Mouse (Mus musculus): ENCODE measurements around the gene Fxyd7. TPM values are rescaled to one million over a fixed set of nuclear protein-coding genes. Genes with fewer than 3 reads are reported as not detected.
A peak's percentile ranks its signal among the peaks of the same experiment; 100 is the strongest.

The Fxyd7 gene
- polyA plus RNA-seq, 1 experiment: not detected

- Histone ChIP-seq H3K4me3 (peak overlapping the region; percentile 20), H3K79me2 (ENCODE audit: control insufficient read depth, insufficient read depth) (no peaks in the 10 kb centered on the region), H3K4me2 (ENCODE audit: low read depth) (peak overlapping the region; percentile 74), H3K27me3 (ENCODE audit: control insufficient read depth, insufficient read depth, insufficient read length) (no peaks in the 10 kb centered on the region), H3ac (ENCODE audit: control insufficient read depth, insufficient read length) (peak overlapping the region; percentile 14), H3K36me3 (ENCODE audit: control insufficient read depth, insufficient read depth) (no peaks in the 10 kb centered on the region)
- TF ChIP-seq MAX (IDR thresholded peaks at IDR 0.05; ENCODE audit: low read depth) (no peak), POLR2AphosphoS2 (IDR thresholded peaks at IDR 0.05; ENCODE audit: insufficient read length, low read depth) (no peak), TCF3 (IDR thresholded peaks at IDR 0.05; ENCODE audit: insufficient read length, low read depth) (no peak)
These were observed 10.3 kb downstream of the Fxyd7 start for GRCm38 (mm10) chr7:31041023-31041407.

DNA sequence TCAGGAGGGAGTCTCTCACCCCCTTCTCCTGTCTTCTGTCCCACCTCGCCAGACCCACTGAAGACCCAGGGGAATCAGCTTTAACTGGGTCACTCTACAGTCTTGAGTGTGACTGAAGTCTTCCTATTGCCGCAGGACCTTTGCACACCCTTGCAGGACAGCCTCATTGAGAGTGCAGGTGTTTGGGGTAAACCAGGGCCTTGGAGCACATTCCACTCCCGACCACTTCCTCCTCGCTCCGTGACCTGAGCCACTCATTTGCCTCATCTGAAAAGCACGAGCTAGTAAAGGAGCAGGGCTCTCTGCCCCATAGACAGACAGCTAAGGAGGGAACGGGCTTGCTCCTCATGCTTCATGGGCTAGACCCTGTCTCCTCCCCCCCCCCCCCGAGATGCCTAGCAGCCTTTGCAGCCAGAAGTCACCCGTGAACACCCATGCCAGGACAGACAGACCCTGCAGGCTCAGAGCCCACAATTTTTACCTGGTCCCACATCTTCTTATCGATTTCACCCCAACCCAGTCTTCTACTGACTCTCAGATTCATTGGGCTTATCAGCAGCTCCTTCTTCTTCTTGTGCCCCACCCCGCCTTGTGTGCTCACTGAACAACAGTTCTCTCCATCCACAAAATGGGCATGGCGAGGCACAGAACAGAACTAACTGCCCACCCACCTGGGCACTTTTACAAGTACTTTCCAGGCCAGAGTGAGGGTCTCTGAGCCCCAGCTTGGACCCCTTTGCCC lies 10.8 kb downstream of the Fxyd7 start:
- H3K36me3 ChIP-seq (ENCODE audit: control insufficient read depth, insufficient read depth): no peaks in the 10 kb centered on the region
- H3K4me2 ChIP-seq (ENCODE audit: low read depth): no peak overlapping the region
- no peak overlapping the region for H3K4me3 ChIP-seq

DNA sequence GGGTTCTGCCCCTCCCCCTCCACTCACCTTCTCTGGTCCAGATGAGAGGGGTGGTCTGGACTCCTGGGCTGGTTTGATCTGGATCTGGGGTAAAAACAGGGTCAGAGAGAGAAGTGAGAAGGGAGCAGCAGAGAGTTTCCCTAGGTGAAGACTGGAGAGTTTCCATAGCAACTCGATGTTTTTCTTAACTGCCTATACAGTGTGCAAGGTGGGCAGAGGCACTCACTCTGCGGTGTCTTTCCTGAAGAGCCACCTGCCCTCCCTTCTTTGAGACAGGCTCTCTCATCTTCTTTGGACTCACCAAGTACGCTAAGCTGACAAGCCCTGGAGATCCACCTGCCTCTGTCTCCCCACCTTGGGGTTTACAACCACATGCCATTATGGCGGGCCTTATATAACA lies 12.3 kb downstream of the Fxyd7 start:
- no peaks in the 10 kb centered on the region for H3K36me3 ChIP-seq (ENCODE audit: control insufficient read depth, insufficient read depth)
- H3K4me2 ChIP-seq (ENCODE audit: low read depth): no peak overlapping the region
- H3K79me2 ChIP-seq (ENCODE audit: control insufficient read depth, insufficient read depth): no peaks in the 10 kb centered on the region
- no peak overlapping the region for H3ac ChIP-seq (ENCODE audit: control insufficient read depth, insufficient read length)
- H3K4me3 ChIP-seq: no peak overlapping the region
- no peak for TF ChIP-seq MAX (IDR thresholded peaks at IDR 0.05; ENCODE audit: low read depth)
- no peak for TF ChIP-seq REST (IDR thresholded peaks at IDR 0.05; ENCODE audit: insufficient read depth, insufficient read length)
- no peaks in the 10 kb centered on the region for H3K27me3 ChIP-seq (ENCODE audit: control insufficient read depth, insufficient read depth, insufficient read length)

More for the DNA sequence above, 10.8 kb downstream of the Fxyd7 start:
- H3ac ChIP-seq (ENCODE audit: control insufficient read depth, insufficient read length): no peak overlapping the region
- TF ChIP-seq SRF (IDR thresholded peaks at IDR 0.05; ENCODE audit: control insufficient read depth, insufficient read length, low read depth) (no peak), REST (IDR thresholded peaks at IDR 0.05; ENCODE audit: insufficient read depth, insufficient read length) (no peak), MYOG (IDR thresholded peaks at IDR 0.05; ENCODE audit: control insufficient read depth in 1 of 3, insufficient read depth in 1 of 3, insufficient read length in 2 of 3, low read depth in 2 of 3) (no peak), E2F4 (IDR thresholded peaks at IDR 0.05; ENCODE audit: insufficient read depth) (no peak), POLR2AphosphoS2 (IDR thresholded peaks at IDR 0.05; ENCODE audit: insufficient read length, low read depth) (no peak), MAX (IDR thresholded peaks at IDR 0.05; ENCODE audit: low read depth) (no peak), POLR2A (IDR thresholded peaks at IDR 0.05; ENCODE audit: insufficient read length, low read depth) (no peak), USF1 (IDR thresholded peaks at IDR 0.05; ENCODE audit: low read depth) (no peak), TCF12 (IDR thresholded peaks at IDR 0.05; ENCODE audit: insufficient read depth, poor library complexity, severe bottlenecking) (no peak), CEBPB (IDR thresholded peaks at IDR 0.05; ENCODE audit: insufficient read depth, poor library complexity, severe bottlenecking) (no peak)
- H3K27me3 ChIP-seq (ENCODE audit: control insufficient read depth, insufficient read depth, insufficient read length): no peaks in the 10 kb centered on the region
- H3K79me2 ChIP-seq (ENCODE audit: control insufficient read depth, insufficient read depth): no peaks in the 10 kb centered on the region

GRCm38 (mm10) chr7:31037675-31038074 lies 13.6 kb downstream of the Fxyd7 start:
- Histone ChIP-seq H3K4me3 (no peak overlapping the region), H3K4me2 (ENCODE audit: low read depth) (no peak overlapping the region), H3K27me3 (ENCODE audit: control insufficient read depth, insufficient read depth, insufficient read length) (no peaks in the 10 kb centered on the region), H3K79me2 (ENCODE audit: control insufficient read depth, insufficient read depth) (no peaks in the 10 kb centered on the region), H3K36me3 (ENCODE audit: control insufficient read depth, insufficient read depth) (no peaks in the 10 kb centered on the region), H3ac (ENCODE audit: control insufficient read depth, insufficient read length) (no peak overlapping the region)
- TF ChIP-seq SRF (IDR thresholded peaks at IDR 0.05; ENCODE audit: control insufficient read depth, insufficient read length, low read depth) (no peak), USF1 (IDR thresholded peaks at IDR 0.05; ENCODE audit: low read depth) (no peak), CEBPB (IDR thresholded peaks at IDR 0.05; ENCODE audit: insufficient read depth, poor library complexity, severe bottlenecking) (no peak), POLR2AphosphoS2 (IDR thresholded peaks at IDR 0.05; ENCODE audit: insufficient read length, low read depth) (no peak), TCF12 (IDR thresholded peaks at IDR 0.05; ENCODE audit: insufficient read depth, poor library complexity, severe bottlenecking) (no peak), POLR2A (IDR thresholded peaks at IDR 0.05; ENCODE audit: insufficient read length, low read depth) (no peak), E2F4 (IDR thresholded peaks at IDR 0.05; ENCODE audit: insufficient read depth) (no peak), MAX (IDR thresholded peaks at IDR 0.05; ENCODE audit: low read depth) (no peak), REST (IDR thresholded peaks at IDR 0.05; ENCODE audit: insufficient read depth, insufficient read length) (no peak), MYOD1 (IDR thresholded peaks at IDR 0.05; ENCODE audit: control insufficient read depth in 1 of 3, insufficient read length in 2 of 3, low read depth in 2 of 3) (no peak), MYOG (IDR thresholded peaks at IDR 0.05; ENCODE audit: control insufficient read depth in 1 of 3, insufficient read depth in 1 of 3, insufficient read length in 2 of 3, low read depth in 2 of 3) (no peak), TCF3 (IDR thresholded peaks at IDR 0.05; ENCODE audit: insufficient read length, low read depth) (no peak)

- Histone ChIP-seq H3K4me3 (no peak overlapping the region), H3K36me3 (ENCODE audit: control insufficient read depth, insufficient read depth) (no peaks in the 10 kb centered on the region), H3ac (ENCODE audit: control insufficient read depth, insufficient read length) (no peak overlapping the region), H3K4me2 (ENCODE audit: low read depth) (no peak overlapping the region), H3K27me3 (ENCODE audit: control insufficient read depth, insufficient read depth, insufficient read length) (no peaks in the 10 kb centered on the region), H3K79me2 (ENCODE audit: control insufficient read depth, insufficient read depth) (no peaks in the 10 kb centered on the region)
- TF ChIP-seq SRF (IDR thresholded peaks at IDR 0.05; ENCODE audit: control insufficient read depth, insufficient read length, low read depth): no peak
- TF ChIP-seq MYOG (IDR thresholded peaks at IDR 0.05; ENCODE audit: control insufficient read depth in 1 of 3, insufficient read depth in 1 of 3, insufficient read length in 2 of 3, low read depth in 2 of 3): no peak
- TF ChIP-seq TCF12 (IDR thresholded peaks at IDR 0.05; ENCODE audit: insufficient read depth, poor library complexity, severe bottlenecking): no peak
- no peak for TF ChIP-seq MAX (IDR thresholded peaks at IDR 0.05; ENCODE audit: low read depth)
- TF ChIP-seq USF1 (IDR thresholded peaks at IDR 0.05; ENCODE audit: low read depth): no peak
- no peak for TF ChIP-seq POLR2A (IDR thresholded peaks at IDR 0.05; ENCODE audit: insufficient read length, low read depth)
- no peak for TF ChIP-seq POLR2AphosphoS2 (IDR thresholded peaks at IDR 0.05; ENCODE audit: insufficient read length, low read depth)
- TF ChIP-seq TCF3 (IDR thresholded peaks at IDR 0.05; ENCODE audit: insufficient read length, low read depth): no peak
These were observed 14.3 kb downstream of the Fxyd7 start for GRCm38 (mm10) chr7:31036917-31037316.

All from myocyte (in vitro differentiated cells).